Mouse (Mus musculus) C2C12 (cell line): ENCODE results near the gene Kntc1.

Experiments
- CEBPB ChIP-seq: IDR thresholded peaks from one replicate; pipeline ENCODE4 v1.6.1; 2011; ENCODE audit warnings: low read depth, mild to moderate bottlenecking, control low read depth, moderate library complexity
- CTCF ChIP-seq: IDR thresholded peaks from one replicate; pipeline ENCODE4 v1.5.1; 2011; ENCODE audit not compliant: control insufficient read depth, insufficient read depth, insufficient read length
- MAX ChIP-seq: IDR thresholded peaks from one replicate; pipeline ENCODE4 v1.6.1; 2011; ENCODE audit warnings: mild to moderate bottlenecking, control low read depth
- MYOG ChIP-seq: IDR thresholded peaks from one replicate; pipeline ENCODE4 v1.6.1; 2011; ENCODE audit not compliant: control insufficient read depth, insufficient read length; ENCODE audit errors: extremely low read depth
- USF1 ChIP-seq: IDR thresholded peaks from one replicate; pipeline ENCODE4 v1.6.1; 2011; ENCODE audit warnings: low read depth, mild to moderate bottlenecking, control low read depth, moderate library complexity

- no peak for TF ChIP-seq CTCF
- TF ChIP-seq USF1 = no peak
- no peak for TF ChIP-seq MAX
- no peak for TF ChIP-seq CEBPB
- no peak for TF ChIP-seq MYOG
Measured at GRCm38 (mm10) chr5:123720328-123721311, 28.9 kb upstream of the Kntc1 start, which contains the start of gene Zcchc8.
